Mouse (Mus musculus) G1E (cell line): ENCODE measurements around the gene 1700016H13Rik. TPM values are rescaled to one million over a fixed set of nuclear protein-coding genes. Genes with fewer than 3 reads are reported as not detected.

Experiments used
- ATAC-seq: 2 replicates; pipeline ENCODE4 v1.8.0; 2016; ENCODE audit warnings: mild to moderate bottlenecking; ENCODE audit not compliant: insufficient number of reproducible peaks, poor library complexity, low FRiP score, severe bottlenecking; ENCODE audit errors: extremely low read depth
- DNase-seq: peaks from one replicate; pipeline ENCODE4 v3.0.0; 2012; ENCODE audit warnings: low spot score
- H3K27me3 ChIP-seq: 2 replicates; pipeline ENCODE4 v1.6.1; 2012; ENCODE audit warnings: mild to moderate bottlenecking, low read length, inconsistent platforms; ENCODE audit not compliant: insufficient read depth
- H3K36me3 ChIP-seq: replicated peaks from 2 replicates; pipeline ENCODE3; 2012; ENCODE audit warnings: mild to moderate bottlenecking, inconsistent platforms
- H3K4me1 ChIP-seq: 2 replicates; pipeline ENCODE4 v1.6.1; 2012; ENCODE audit warnings: low read depth, low read length, inconsistent platforms, mixed read lengths; ENCODE audit not compliant: insufficient read depth
- H3K4me3 ChIP-seq: 2 replicates; pipeline ENCODE4 v1.5.1; 2012; ENCODE audit warnings: low read depth, mild to moderate bottlenecking, inconsistent platforms, low read length, moderate library complexity, mixed read lengths
- H3K9me3 ChIP-seq: replicated peaks from 2 replicates; pipeline ENCODE4 v1.6.1; 2012; ENCODE audit warnings: inconsistent platforms
- CTCF ChIP-seq: IDR thresholded peaks from 2 replicates; pipeline ENCODE4 v1.5.1; 2012; ENCODE audit warnings: low read depth, low read length, inconsistent platforms, mixed read lengths
- GATA1 ChIP-seq: IDR thresholded peaks from 2 replicates; pipeline ENCODE4 v1.6.1; 2012; ENCODE audit warnings: borderline replicate concordance, low read length, inconsistent platforms, mixed read lengths
- GATA2 ChIP-seq: IDR thresholded peaks from 2 replicates; pipeline ENCODE4 v1.6.1; 2012; ENCODE audit warnings: low read depth, low read length, inconsistent platforms, borderline replicate concordance
- POLR2AphosphoS5 ChIP-seq: IDR thresholded peaks from 2 replicates; pipeline ENCODE4 v1.6.1; 2012; ENCODE audit warnings: low read depth, low read length, inconsistent platforms; ENCODE audit not compliant: insufficient replicate concordance
- TAL1 ChIP-seq: conservative IDR thresholded peaks from 2 replicates; pipeline ENCODE4 v1.6.1; 2012; ENCODE audit warnings: low read depth, low read length, inconsistent platforms, mixed read lengths
- polyA plus RNA-seq: library from polyadenylated mRNA; stranded (reverse); fragments of >175 nt; gene quantifications from 2 replicates; pipeline ENCODE4 v1.2.3, GENCODE M21; 2012
- total RNA-seq, 2 experiments: library from RNA; stranded (forward) in 1 of 2; stranded (reverse) in 1 of 2; fragments of 200-1000 nt in 1 of 2; fragments of >200 nt in 1 of 2; fragmentation: Nextera tagmentation in 1 of 2; gene quantifications; 2 replicates each; pipeline ENCODE4 v1.2.3; 2014 to 2017

Gene 1700016H13Rik
- total and polyA plus RNA-seq, 3 experiments: not detected

- Histone ChIP-seq H3K9me3 (no peaks in the 10 kb centered on the region), H3K36me3 (no peaks in the 10 kb centered on the region), H3K4me3 (no peak overlapping the region), H3K27me3 (peaks cover 38% of the 10 kb centered on the region), H3K4me1 (peaks cover 18% of the 10 kb centered on the region)
- DNase-seq (no peak), ATAC-seq (no peak)
- TF ChIP-seq GATA1 (no peak), TAL1 (no peak), CTCF (no peak), POLR2AphosphoS5 (no peak), GATA2 (no peak)
Observed at GRCm38 (mm10) chr5:103697875-103698491, 42.2 kb upstream of the 1700016H13Rik start.

GRCm38 (mm10) chr5:103694094-103694493 is 38.3 kb upstream of the 1700016H13Rik start:
- Histone ChIP-seq H3K27me3 (peaks cover 39% of the 10 kb centered on the region), H3K4me1 (peaks cover 23% of the 10 kb centered on the region)
- TF ChIP-seq GATA1: no peak
- no peak for TF ChIP-seq TAL1
- TF ChIP-seq CTCF: no peak
- no peak for TF ChIP-seq POLR2AphosphoS5
- no peak for TF ChIP-seq GATA2

DNA sequence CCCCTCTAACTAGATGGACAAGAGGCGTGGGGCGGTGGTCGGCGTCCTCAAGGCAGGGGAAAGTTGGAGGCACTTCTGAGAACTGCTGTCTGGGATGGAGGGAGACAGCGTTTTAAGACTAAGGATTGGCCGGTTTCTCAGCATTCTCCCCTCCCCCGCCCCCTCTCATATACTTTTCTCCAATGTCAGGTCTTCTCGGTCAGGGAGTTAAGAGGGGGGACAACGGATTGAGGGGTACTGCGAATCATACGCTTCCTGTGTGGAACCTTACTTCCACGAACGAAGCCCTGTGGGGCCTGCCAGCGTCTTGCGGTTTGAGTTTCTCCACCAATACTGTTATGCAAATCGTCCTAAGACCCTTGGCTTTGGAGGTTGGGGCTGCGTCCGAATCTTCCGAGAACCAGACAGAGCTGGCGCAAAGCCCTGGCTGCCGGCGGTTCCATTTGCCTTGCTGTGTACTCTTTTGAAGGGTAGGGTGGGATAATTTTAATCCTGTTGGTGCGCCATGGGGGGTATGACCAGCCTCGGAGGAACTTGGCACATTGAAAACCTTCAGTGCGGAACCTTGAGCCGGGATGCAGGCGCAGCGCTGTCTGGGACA is 37.3 kb upstream of the 1700016H13Rik start:
- H3K9me3 ChIP-seq: no peaks in the 10 kb centered on the region
- peak overlapping the region; percentile 82 for H3K4me3 ChIP-seq
- no peak for DNase-seq
- TF ChIP-seq CTCF: no peak
- no peak for TF ChIP-seq GATA1
- no peak for TF ChIP-seq POLR2AphosphoS5
- no peak for TF ChIP-seq TAL1
- no peak for TF ChIP-seq GATA2
- H3K36me3 ChIP-seq: no peaks in the 10 kb centered on the region
- peaks cover 39% of the 10 kb centered on the region for H3K27me3 ChIP-seq
- H3K4me1 ChIP-seq: peaks cover 23% of the 10 kb centered on the region
- no peak for ATAC-seq

More at GRCm38 (mm10) chr5:103694094-103694493, 38.3 kb upstream of the 1700016H13Rik start:
- no peaks in the 10 kb centered on the region for H3K36me3 ChIP-seq
- DNase-seq: no peak
- H3K9me3 ChIP-seq: no peaks in the 10 kb centered on the region
- ATAC-seq: no peak
- no peak overlapping the region for H3K4me3 ChIP-seq

DNA sequence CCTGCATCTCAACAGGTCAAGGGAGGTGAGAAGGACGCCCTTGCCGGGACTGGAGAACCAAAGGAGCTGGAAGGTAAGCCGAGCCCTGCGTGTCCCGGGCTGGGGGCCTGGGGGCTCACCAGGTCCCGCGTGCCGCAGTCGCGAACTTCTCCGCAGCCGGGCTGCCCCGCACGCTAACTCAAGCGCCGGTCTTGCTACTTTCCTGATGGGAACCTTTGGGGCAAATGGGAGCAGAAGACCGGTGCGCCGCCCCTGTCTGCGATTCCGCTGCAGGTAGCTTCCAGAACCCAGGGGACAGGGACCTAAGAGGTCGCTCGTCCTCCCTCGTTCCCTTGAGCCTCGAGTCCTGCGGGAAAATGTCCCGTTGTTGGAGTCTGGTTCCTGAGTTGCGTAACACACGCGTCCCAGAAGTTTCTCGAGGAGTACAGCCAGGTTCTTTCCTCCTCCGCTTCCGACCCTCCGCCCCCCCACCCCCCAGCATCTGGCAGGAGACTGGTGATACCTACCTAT is 36.8 kb upstream of the 1700016H13Rik start:
- Histone ChIP-seq H3K27me3 (peaks cover 42% of the 10 kb centered on the region), H3K9me3 (no peaks in the 10 kb centered on the region), H3K36me3 (no peaks in the 10 kb centered on the region), H3K4me1 (peaks cover 23% of the 10 kb centered on the region), H3K4me3 (peak overlapping the region; percentile 82)
- DNase-seq (no peak), ATAC-seq (no peak)
- TF ChIP-seq GATA2 (no peak), GATA1 (no peak), TAL1 (no peak), CTCF (no peak), POLR2AphosphoS5 (no peak)

DNA sequence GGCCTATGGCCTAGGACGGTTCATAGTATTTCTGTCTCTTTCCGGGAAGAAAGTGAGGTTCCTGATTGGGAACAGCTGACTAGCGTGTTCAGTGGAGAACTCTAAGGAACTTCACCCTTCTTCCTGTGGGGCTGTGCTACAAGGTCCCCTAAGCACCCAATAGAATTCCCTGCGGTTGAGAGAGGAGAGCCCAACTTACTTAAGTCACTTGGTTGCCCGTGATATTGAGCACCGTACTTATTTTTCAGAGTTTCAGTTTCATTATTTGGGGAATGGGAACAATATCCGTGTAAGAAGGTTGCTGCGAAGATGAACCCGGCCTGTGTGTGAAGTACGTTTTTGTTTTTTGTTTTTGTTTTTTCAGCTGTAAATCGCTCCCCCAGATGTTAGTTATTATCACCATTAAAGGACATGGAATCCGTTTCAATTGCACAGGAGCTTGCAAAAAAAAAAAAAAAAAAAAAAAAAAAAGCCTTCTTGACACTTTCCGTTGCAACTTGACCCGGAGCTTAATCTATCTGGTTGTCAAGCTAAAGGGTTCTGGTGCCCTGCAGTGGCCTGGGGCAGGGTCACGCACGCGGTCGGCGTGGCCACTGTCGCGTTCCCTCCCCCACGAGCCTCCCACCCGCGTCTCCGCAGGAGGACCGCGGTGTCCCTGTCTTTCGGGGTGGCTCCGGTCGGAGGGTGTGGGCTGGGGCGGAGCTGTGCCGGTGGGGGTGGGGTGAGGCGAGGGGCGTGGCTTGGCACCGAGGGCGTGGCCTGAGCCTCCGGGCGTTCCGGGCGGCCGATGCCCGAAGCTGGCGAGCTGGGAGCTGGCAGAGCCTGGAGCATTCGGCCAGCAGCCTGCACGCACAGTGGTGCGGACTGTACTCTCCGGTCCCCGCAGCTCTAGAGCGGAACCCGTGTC is 36.1 kb upstream of the 1700016H13Rik start, which contains the start of gene Aff1:
Gene Aff1, plus strand, starts transcription at position 751 of the 907 bp plus-strand sequence.
- no peaks in the 10 kb centered on the region for H3K9me3 ChIP-seq
- peaks cover 23% of the 10 kb centered on the region for H3K4me1 ChIP-seq
- DNase-seq: peak; percentile 89
- no peaks in the 10 kb centered on the region for H3K36me3 ChIP-seq
- peak within 1 kb of the TSS; percentile 82 for H3K4me3 ChIP-seq
- peak; percentile 76 for ATAC-seq
- no peak for TF ChIP-seq GATA2
- no peak for TF ChIP-seq TAL1
- TF ChIP-seq POLR2AphosphoS5: no peak
- peaks cover 37% of the 10 kb centered on the region for H3K27me3 ChIP-seq

GRCm38 (mm10) chr5:103691171-103691570 is 35.4 kb upstream of the 1700016H13Rik start:
- ATAC-seq: no peak
- no peak for DNase-seq
- TF ChIP-seq POLR2AphosphoS5 (no peak), TAL1 (no peak), GATA1 (no peak), GATA2 (no peak)
- Histone ChIP-seq H3K27me3 (peaks cover 37% of the 10 kb centered on the region), H3K9me3 (no peaks in the 10 kb centered on the region), H3K4me1 (peaks cover 23% of the 10 kb centered on the region), H3K36me3 (no peaks in the 10 kb centered on the region), H3K4me3 (no peak overlapping the region; the same call in 1 of the 2 replicates)
